ENCODE assay signal across 8 mouse cellular contexts in genomic region chr11:70409594-70410296, GRCm38 (mm10). TPM values are rescaled to one million over a fixed set of nuclear protein-coding genes. Genes with fewer than 3 reads are reported as not detected.
A peak's percentile ranks its signal among the peaks of the same experiment; 100 is the strongest.
DNase-seq lines count a peak whose midpoint lies in the region; ATAC-seq and TF ChIP-seq lines count a peak whose summit lies in the region.

TSS of gene Pelp1 (minus strand) at chr11:70410031.

- peak; percentile 55; the same call in 1 of the 2 replicates for TF ChIP-seq POLR2A in cortical plate, adult 2 months (IDR thresholded peaks at IDR 0.05; ENCODE audit: extremely low read depth, insufficient read depth, low read length)

- peak; percentile 81 for DNase-seq in gastrocnemius, postnatal 10 days
- peak; percentile 89 for DNase-seq in induced T-regulatory cell, adult 2 months (ENCODE audit: low read depth)
- peak; percentile 76 to 85 for DNase-seq in left cerebral cortex, adult 9 months (ENCODE audit: low spot score in 2 of 2)
- DNase-seq in right cerebral cortex, postnatal 14 days = peak; percentile 90
- peak; percentile 80 to 84 for DNase-seq in urinary bladder, postnatal 36 days (ENCODE audit: low spot score in 2 of 2)

- peak; percentile 84 for ATAC-seq in activated CD4-positive, CD25-positive, alpha-beta regulatory T cell, adult 4 months
- ATAC-seq in megakaryocyte progenitor cell, adult 5-6 weeks (replicated peaks; ENCODE audit: poor library complexity) = peak; percentile 97

- 0 out of 2 replicates have a peak within 1 kb of the TSS, but pooled peaks have one; percentile 38 for H3K27ac ChIP-seq in cortical plate, adult 2 months (ENCODE audit: insufficient read depth, low read length)

- peaks cover 2% of the 10 kb centered on the region for H3K4me1 ChIP-seq in cortical plate, adult 2 months (ENCODE audit: control insufficient read depth, insufficient read depth, low read length)

- no peak for TF ChIP-seq CTCF in cortical plate, adult 2 months (IDR thresholded peaks at IDR 0.05; ENCODE audit: extremely low read depth, insufficient read depth, low read length)

- peak within 1 kb of the TSS; percentile 70 for H3K4me3 ChIP-seq in cortical plate, adult 2 months (ENCODE audit: insufficient read depth, low read length)

RNA-seq across cellular contexts. Expression of gene Pelp1, which starts in this region (rescaled TPM):
- 1 to 10 TPM; 6.5 to 8.1 TPM for polyA plus RNA-seq in activated CD4-positive, CD25-positive, alpha-beta regulatory T cell, adult 4 months (2017; shearing (Covaris generic))
- 19.0 and 20.2 TPM in 2 replicates for polyA plus RNA-seq in cortical plate, adult 2 months (2012; rRNA removed)
- total RNA-seq in gastrocnemius, postnatal 10 days (2021) = 10 to 100 TPM; 20.2 to 21.4 TPM
- total RNA-seq in megakaryocyte progenitor cell, adult 5-6 weeks (2015) = 27.1 and 28.4 TPM in 2 replicates
- total RNA-seq in megakaryocyte progenitor cell, adult 5-6 weeks (2017) = 9.5 and 16.8 TPM in 2 replicates

Comparison
In these comparisons a context has a peak if more than half of its experiments do, and no peak if none do; other contexts are left out.
1. Peak in every context shown above with its lines: DNase-seq, ATAC-seq, H3K4me3 ChIP-seq and H3K27ac ChIP-seq.